Comparison of ENCODE assay signal across 32 mouse cellular contexts in genomic region chr7:6378441-6378840, GRCm38 (mm10). TPM values are rescaled to one million over a fixed set of nuclear protein-coding genes. Genes with fewer than 3 reads are reported as not detected.
DNase-seq lines count a peak whose midpoint lies in the region; ATAC-seq lines count a peak whose summit lies in the region.
"Had no signal": no experiment of that assay in that cellular context is flagged by ENCODE, and none has a peak within 500 bp of the region (broad histone marks: within the 10 kb centered on the region; RNA-seq: fewer than 3 reads in every experiment).

No protein-coding gene starts in this region.

- WGBS in heart, embryonic 12.5 days: 86% methylated on average over 8 of the region's 8 CpGs
- 81% methylated on average over 8 of the region's 8 CpGs for WGBS in liver, embryonic 11.5 days

- intact Hi-C loops in left cerebral cortex, postnatal 36 days (cut with DNase I): loop anchor here (2.0 kb wide), 1 partner anchor 36 kb away; no protein-coding TSS in a partner anchor

- H3K27me3 ChIP-seq in heart, embryonic 12.5 days (replicated peaks): no peaks in the 10 kb centered on the region
- no peaks in the 10 kb centered on the region for H3K27me3 ChIP-seq in liver, embryonic 11.5 days (replicated peaks; ENCODE audit: control insufficient read depth, insufficient read depth, low read length)
- H3K27me3 ChIP-seq: embryonic facial prominence, embryonic 13.5 days; forebrain, embryonic 13.5 days; liver, embryonic 15.5 days; lung, embryonic 15.5 days; megakaryocyte, embryonic 14.5 days; neural tube, embryonic 12.5 days had no signal

- no peak overlapping the region for H3K27ac ChIP-seq in heart, embryonic 12.5 days (ENCODE audit: poor library complexity, severe bottlenecking)
- no peak overlapping the region for H3K27ac ChIP-seq in liver, embryonic 11.5 days (ENCODE audit: low read depth, low read length)
- H3K27ac ChIP-seq: embryonic facial prominence, embryonic 13.5 days; forebrain, embryonic 13.5 days; hindbrain, embryonic 14.5 days; liver, embryonic 15.5 days; lung, embryonic 15.5 days; neural tube, embryonic 12.5 days had no signal

- H3K4me2 ChIP-seq in heart, embryonic 12.5 days: no peak overlapping the region
- no peak overlapping the region for H3K4me2 ChIP-seq in liver, embryonic 11.5 days
- H3K4me2 ChIP-seq: embryonic facial prominence, embryonic 13.5 days; forebrain, embryonic 13.5 days; hindbrain, embryonic 14.5 days; liver, embryonic 15.5 days; lung, embryonic 15.5 days; neural tube, embryonic 12.5 days had no signal

- DNase-seq in frontal cortex, postnatal 10 days (ENCODE audit: low spot score in 2 of 2): no peak
- peak; percentile 78 for DNase-seq in right cerebral cortex, adult 18-20 months
- DNase-seq in right cerebral cortex, postnatal 4 days: no peak
- DNase-seq in left cerebral cortex, postnatal 36 days (ENCODE audit: low spot score in 2 of 2): peak; percentile 64 to 69
- DNase-seq in telencephalon, adult 2 months (ENCODE audit: low read depth, low spot score): peak; percentile 92
- no peak for DNase-seq in liver, embryonic 11.5 days (ENCODE audit: low spot score)
- DNase-seq: adrenal gland, postnatal 14 days; cerebellum, adult 8-10 months; cerebellum, postnatal 36 days; embryo, embryonic 11 days; gastrocnemius, postnatal 25 days; heart, postnatal 4 days; kidney, adult 8-10 months; kidney, postnatal 14 days; lung, postnatal 36 days; midbrain, embryonic 14.5 days; retina, postnatal 1 day; thymus, postnatal 25 days had no signal

- H3K36me3 ChIP-seq in heart, embryonic 12.5 days: no peaks in the 10 kb centered on the region
- H3K36me3 ChIP-seq in liver, embryonic 11.5 days (ENCODE audit: control insufficient read depth, insufficient read depth, low read length): no peaks in the 10 kb centered on the region
- H3K36me3 ChIP-seq: liver, embryonic 15.5 days had no signal

- H3K9ac ChIP-seq in heart, embryonic 12.5 days: no peak overlapping the region
- H3K9ac ChIP-seq in liver, embryonic 11.5 days (ENCODE audit: low read depth, low read length): no peak overlapping the region
- H3K9ac ChIP-seq: embryonic facial prominence, embryonic 13.5 days; forebrain, embryonic 13.5 days; hindbrain, embryonic 14.5 days; liver, embryonic 15.5 days; lung, embryonic 15.5 days; neural tube, embryonic 12.5 days had no signal

- H3K4me3 ChIP-seq in heart, embryonic 12.5 days: no peak overlapping the region
- no peak overlapping the region for H3K4me3 ChIP-seq in liver, embryonic 11.5 days (ENCODE audit: low read depth, low read length)
- H3K4me3 ChIP-seq: embryonic facial prominence, embryonic 13.5 days; erythroblast, embryonic 14.5 days; forebrain, embryonic 13.5 days; liver, embryonic 15.5 days; lung, embryonic 15.5 days; megakaryocyte, embryonic 14.5 days; neural tube, embryonic 12.5 days had no signal

- peak; percentile 76 for ATAC-seq in frontal cortex, adult (ENCODE audit: low TSS enrichment)
- ATAC-seq in heart, embryonic 12.5 days (ENCODE audit: insufficient number of reproducible peaks, low FRiP score): no peak
- ATAC-seq in liver, embryonic 11.5 days (replicated peaks; ENCODE audit: low FRiP score): no peak
- ATAC-seq: forebrain, embryonic 13.5 days had no signal

- H3K9me3 ChIP-seq in heart, embryonic 12.5 days (replicated peaks): no peaks in the 10 kb centered on the region
- H3K9me3 ChIP-seq in liver, embryonic 11.5 days (ENCODE audit: control insufficient read depth, low read length): no peaks in the 10 kb centered on the region
- H3K9me3 ChIP-seq: embryonic facial prominence, embryonic 13.5 days; forebrain, embryonic 13.5 days; liver, embryonic 15.5 days; lung, embryonic 15.5 days; megakaryocyte, embryonic 14.5 days; neural tube, embryonic 12.5 days had no signal

- peaks cover 2% of the 10 kb centered on the region; the same call in 1 of the 2 replicates for H3K4me1 ChIP-seq in heart, embryonic 12.5 days (replicated peaks)
- H3K4me1 ChIP-seq in liver, embryonic 11.5 days (replicated peaks; ENCODE audit: control insufficient read depth, insufficient read depth, low read length): no peaks in the 10 kb centered on the region

RNA-seq across cellular contexts. Expression of gene Zfp28, which starts 4.7 kb away (rescaled TPM):
- 1 to 10 TPM; 4.3 to 8.2 TPM for total RNA-seq in left cerebral cortex, postnatal 36 days (2021)
- polyA plus RNA-seq in heart, embryonic 12.5 days (2016; fragmentation: Nextera tagmentation; extraction: Ambion mirVana): 7.3 and 10.7 TPM in 2 replicates
- polyA plus RNA-seq in liver, embryonic 11.5 days (2014; fragmentation: Nextera tagmentation; extraction: Ambion mirVana): 4.7 and 5.8 TPM in 2 replicates
- polyA plus RNA-seq: erythroblast, embryonic 14.5 days had no signal

RNA-seq across cellular contexts. Expression of gene Zfp78, which starts 15.4 kb away (rescaled TPM):
- 1 to 10 TPM; 4.4 to 4.6 TPM for total RNA-seq in left cerebral cortex, postnatal 36 days (2021)
- polyA plus RNA-seq in heart, embryonic 12.5 days (2016; fragmentation: Nextera tagmentation; extraction: Ambion mirVana): 1.2 and 1.4 TPM in 2 replicates
- polyA plus RNA-seq in liver, embryonic 11.5 days (2014; fragmentation: Nextera tagmentation; extraction: Ambion mirVana): 1.3 and 2.1 TPM in 2 replicates
- polyA plus RNA-seq: erythroblast, embryonic 14.5 days had no signal

RNA-seq across cellular contexts. Expression of gene Smim17, which starts 20.1 kb away (rescaled TPM):
- 10 to 100 TPM; 13.5 to 14.7 TPM for total RNA-seq in left cerebral cortex, postnatal 36 days (2021)
- 0.15 and 0.39 TPM in 2 replicates for polyA plus RNA-seq in heart, embryonic 12.5 days (2016; fragmentation: Nextera tagmentation; extraction: Ambion mirVana)
- polyA plus RNA-seq in liver, embryonic 11.5 days (2014; fragmentation: Nextera tagmentation; extraction: Ambion mirVana): 0.27 TPM in 1 of 2 replicates, not detected in the other
- total RNA-seq: heart, postnatal 4 days had no signal
- polyA plus RNA-seq: embryonic facial prominence, embryonic 13.5 days; erythroblast, embryonic 14.5 days; liver, embryonic 15.5 days; lung, embryonic 15.5 days; spleen, adult 2 months; stomach, embryonic 14.5 days had no signal

RNA-seq across cellular contexts. Expression of gene Gm20715, which starts 31.6 kb away (rescaled TPM):
- total RNA-seq in left cerebral cortex, postnatal 36 days (2021): under 1 TPM; 0.12 to 0.18 TPM
- not detected in 2 replicates for polyA plus RNA-seq in heart, embryonic 12.5 days (2016; fragmentation: Nextera tagmentation; extraction: Ambion mirVana)
- polyA plus RNA-seq in liver, embryonic 11.5 days (2014; fragmentation: Nextera tagmentation; extraction: Ambion mirVana): not detected in 2 replicates
- total RNA-seq: adrenal gland, postnatal 14 days; gastrocnemius, postnatal 25 days; heart, postnatal 4 days had no signal
- polyA plus RNA-seq: embryonic facial prominence, embryonic 13.5 days; erythroblast, embryonic 14.5 days; heart, embryonic 16.5 days; hindbrain, embryonic 14.5 days; intestine, embryonic 14.5 days; liver, embryonic 15.5 days; midbrain, embryonic 14.5 days; neural tube, embryonic 12.5 days; spleen, adult 2 months; stomach, embryonic 14.5 days had no signal

RNA-seq across cellular contexts. Expression of gene Gm3854, which starts 34.9 kb away (rescaled TPM):
- total RNA-seq in left cerebral cortex, postnatal 36 days (2021): 1 to 10 TPM; 5.4 to 7.8 TPM
- 1.1 and 1.6 TPM in 2 replicates for polyA plus RNA-seq in heart, embryonic 12.5 days (2016; fragmentation: Nextera tagmentation; extraction: Ambion mirVana)
- 1.3 and 1.5 TPM in 2 replicates for polyA plus RNA-seq in liver, embryonic 11.5 days (2014; fragmentation: Nextera tagmentation; extraction: Ambion mirVana)
- polyA plus RNA-seq: erythroblast, embryonic 14.5 days had no signal

Comparison
In these comparisons a context has a peak if more than half of its experiments do, and no peak if none do; other contexts are left out.
1. DNase-seq: peak in right cerebral cortex, adult 18-20 months (single experiment), left cerebral cortex, postnatal 36 days (2 of 2) and telencephalon, adult 2 months (single experiment); none in frontal cortex, postnatal 10 days (0 of 2), right cerebral cortex, postnatal 4 days (single experiment) and liver, embryonic 11.5 days (single experiment).